Mouse (Mus musculus) effector memory CD4-positive, alpha-beta T cell, adult 7 months (primary cell): ENCODE data around the gene Myrfl. TPM values are rescaled to one million over a fixed set of nuclear protein-coding genes. Genes with fewer than 3 reads are reported as not detected.

Source experiments
- polyA plus RNA-seq: library from polyadenylated mRNA; unstranded; fragments of 100-300 nt; shearing (Covaris generic); gene quantifications from one replicate; pipeline ENCODE4 v1.2.1, GENCODE M21; 2017

Myrfl gene
- not detected for polyA plus RNA-seq

GRCm38 (mm10) chr10:116896336-116897177, at the start of gene Myrfl:
Gene Myrfl (minus strand): TSS chr10:116896919.

Other genes starting within 250 kb of the Myrfl start
- 30.0 TPM for gene Rab3ip, start 53.9 kb upstream of the Myrfl start, polyA plus RNA-seq
- gene Gm10271, start 75.7 kb upstream of the Myrfl start, polyA plus RNA-seq, result not detected
- not detected for gene Best3, start 89.4 kb upstream of the Myrfl start, polyA plus RNA-seq
- not detected for gene Lrrc10, start 148.4 kb upstream of the Myrfl start, polyA plus RNA-seq
- 170 TPM for gene Cct2, start 166.9 kb upstream of the Myrfl start, polyA plus RNA-seq